ENCODE assay signal across 7 mouse cellular contexts in genomic region chr6:47877461-47878132, GRCm38 (mm10). TPM values are rescaled to one million over a fixed set of nuclear protein-coding genes. Genes with fewer than 3 reads are reported as not detected.
A peak's percentile ranks its signal among the peaks of the same experiment; 100 is the strongest.
DNase-seq lines count a peak whose midpoint lies in the region; ATAC-seq and TF ChIP-seq lines count a peak whose summit lies in the region.

No protein-coding gene starts in this region.

- peak; percentile 92 for DNase-seq in adrenal gland, postnatal 25 days
- DNase-seq in heart, adult 2 months = peak; percentile 92 to 94
- peak; percentile 88 to 91 for DNase-seq in kidney, adult 8-10 months
- DNase-seq in spleen, postnatal 10 days (ENCODE audit: low spot score in 2 of 2) = peak; percentile 86 to 88

- H3K4me3 ChIP-seq in embryonic facial prominence, embryonic 12.5 days = peak overlapping the region; percentile 93
- peak overlapping the region; percentile 97 for H3K4me3 ChIP-seq in heart, adult 2 months
- H3K4me3 ChIP-seq in limb, embryonic 13.5 days = peak overlapping the region; percentile 95
- H3K4me3 ChIP-seq in midbrain, embryonic 16.5 days (ENCODE audit: low read depth, low read length) = peak overlapping the region; percentile 98

- under 1% methylated on average over 58 of the region's 71 CpGs for WGBS in embryonic facial prominence, embryonic 12.5 days
- under 1% methylated on average over 71 of the region's 71 CpGs for WGBS in heart, adult 2 months
- under 1% methylated on average over 55 of the region's 71 CpGs for WGBS in limb, embryonic 13.5 days
- under 1% methylated on average over 70 of the region's 71 CpGs for WGBS in midbrain, embryonic 16.5 days

- peaks cover 10% of the 10 kb centered on the region for H3K4me1 ChIP-seq in embryonic facial prominence, embryonic 12.5 days
- H3K4me1 ChIP-seq in heart, adult 2 months (ENCODE audit: control insufficient read depth, insufficient read depth, low read length) = peaks cover 9% of the 10 kb centered on the region
- peaks cover 18% of the 10 kb centered on the region for H3K4me1 ChIP-seq in limb, embryonic 13.5 days
- peaks cover 15% of the 10 kb centered on the region for H3K4me1 ChIP-seq in midbrain, embryonic 16.5 days (ENCODE audit: control insufficient read depth, insufficient read depth, low read length)

- H3K9ac ChIP-seq in embryonic facial prominence, embryonic 12.5 days = peak overlapping the region; percentile 89
- peak overlapping the region; percentile 92 for H3K9ac ChIP-seq in heart, adult 2 months (ENCODE audit: low read depth, low read length)
- H3K9ac ChIP-seq in limb, embryonic 13.5 days = peak overlapping the region; percentile 98
- H3K9ac ChIP-seq in midbrain, embryonic 16.5 days (ENCODE audit: low read depth, low read length) = peak overlapping the region; percentile 96

- H3K9me3 ChIP-seq in embryonic facial prominence, embryonic 12.5 days = no peaks in the 10 kb centered on the region
- no peaks in the 10 kb centered on the region for H3K9me3 ChIP-seq in limb, embryonic 13.5 days
- H3K9me3 ChIP-seq in midbrain, embryonic 16.5 days (replicated peaks; ENCODE audit: control insufficient read depth, low read length, poor library complexity, severe bottlenecking) = no peaks in the 10 kb centered on the region

- TF ChIP-seq CTCF in heart, adult 2 months (IDR thresholded peaks at IDR 0.05) = peak; percentile 85

- H3K79me2 ChIP-seq in heart, adult 2 months (replicated peaks; ENCODE audit: control insufficient read depth, insufficient read depth, low read length) = peaks cover 2% of the 10 kb centered on the region

- peak overlapping the region; percentile 77 for H3K4me2 ChIP-seq in embryonic facial prominence, embryonic 12.5 days (replicated peaks)
- peak overlapping the region; percentile 94 for H3K4me2 ChIP-seq in limb, embryonic 13.5 days (replicated peaks)
- peak overlapping the region; percentile 73 for H3K4me2 ChIP-seq in midbrain, embryonic 16.5 days (ENCODE audit: low read length)

- peak; percentile 62 for TF ChIP-seq POLR2A in heart, adult 2 months (IDR thresholded peaks at IDR 0.05; ENCODE audit: insufficient read depth, low read depth, low read length)

- H3K27me3 ChIP-seq in embryonic facial prominence, embryonic 12.5 days = no peaks in the 10 kb centered on the region
- no peaks in the 10 kb centered on the region for H3K27me3 ChIP-seq in heart, adult 2 months (ENCODE audit: control insufficient read depth, insufficient read depth, low read length)
- H3K27me3 ChIP-seq in limb, embryonic 13.5 days = no peaks in the 10 kb centered on the region
- H3K27me3 ChIP-seq in midbrain, embryonic 16.5 days (ENCODE audit: control insufficient read depth, insufficient read depth, low read depth, low read length) = no peaks in the 10 kb centered on the region

- intact Hi-C loops in heart, adult 2 months (cut with DNase I) = loop anchor here (1.0 to 5.0 kb wide), 4 partner anchors 42 to 209 kb away; partner anchors contain the start of genes Zfp212, Zfp398 and Zfp746

- H3K36me3 ChIP-seq in embryonic facial prominence, embryonic 12.5 days = peaks cover 27% of the 10 kb centered on the region
- H3K36me3 ChIP-seq in heart, adult 2 months (ENCODE audit: control insufficient read depth, insufficient read depth, low read length) = peaks cover 4% of the 10 kb centered on the region; the same call in 1 of the 2 replicates
- H3K36me3 ChIP-seq in limb, embryonic 13.5 days = peaks cover 33% of the 10 kb centered on the region
- H3K36me3 ChIP-seq in midbrain, embryonic 16.5 days (ENCODE audit: control insufficient read depth, insufficient read depth, low read length) = peaks cover 15% of the 10 kb centered on the region

- H3K27ac ChIP-seq in embryonic facial prominence, embryonic 12.5 days = peak overlapping the region; percentile 98
- H3K27ac ChIP-seq in heart, adult 2 months = peak overlapping the region; percentile 94
- peak overlapping the region; percentile 97 for H3K27ac ChIP-seq in limb, embryonic 13.5 days
- H3K27ac ChIP-seq in midbrain, embryonic 16.5 days (ENCODE audit: low read length) = peak overlapping the region; percentile 98

- TF ChIP-seq EP300 in heart, adult 2 months (IDR thresholded peaks at IDR 0.05; ENCODE audit: insufficient read depth, low read depth, low read length) = no peak

- ATAC-seq in embryonic facial prominence, embryonic 12.5 days (ENCODE audit: insufficient number of reproducible peaks, insufficient read depth, low FRiP score, low TSS enrichment) = peak; percentile 94
- peak; percentile 97 for ATAC-seq in limb, embryonic 13.5 days (ENCODE audit: low FRiP score, low read depth)
- ATAC-seq in midbrain, embryonic 16.5 days = peak; percentile 97

RNA-seq across cellular contexts. Expression of gene Zfp282, which starts 0.6 kb away (rescaled TPM):
- total RNA-seq in adrenal gland, postnatal 25 days (2021) = 13.2 and 15.6 TPM in 2 replicates
- polyA plus RNA-seq in embryonic facial prominence, embryonic 12.5 days (2016; fragmentation: Nextera tagmentation; extraction: Ambion mirVana) = 27.1 and 29.2 TPM in 2 replicates
- total RNA-seq in heart, adult 2 months (2021) = 1 to 10 TPM; 4.3 to 5.1 TPM
- polyA plus RNA-seq in heart, adult 2 months (2012; rRNA removed) = 3.0 and 4.0 TPM in 2 replicates
- polyA plus RNA-seq in limb, embryonic 13.5 days (2015; fragmentation: Nextera tagmentation; extraction: Ambion mirVana) = 21.6 and 22.4 TPM in 2 replicates
- 22.8 and 23.8 TPM in 2 replicates for polyA plus RNA-seq in midbrain, embryonic 16.5 days (2015; fragmentation: Nextera tagmentation; extraction: Ambion mirVana)

RNA-seq across cellular contexts. Expression of gene Zfp398, which starts 42.1 kb away (rescaled TPM):
- 16.7 and 19.4 TPM in 2 replicates for total RNA-seq in adrenal gland, postnatal 25 days (2021)
- 11.2 and 12.0 TPM in 2 replicates for polyA plus RNA-seq in embryonic facial prominence, embryonic 12.5 days (2016; fragmentation: Nextera tagmentation; extraction: Ambion mirVana)
- total RNA-seq in heart, adult 2 months (2021) = 1 to 10 TPM; 5.8 to 7.4 TPM
- polyA plus RNA-seq in heart, adult 2 months (2012; rRNA removed) = 3.3 and 5.5 TPM in 2 replicates
- polyA plus RNA-seq in limb, embryonic 13.5 days (2015; fragmentation: Nextera tagmentation; extraction: Ambion mirVana) = 12.4 and 12.6 TPM in 2 replicates
- polyA plus RNA-seq in midbrain, embryonic 16.5 days (2015; fragmentation: Nextera tagmentation; extraction: Ambion mirVana) = 18.9 and 19.6 TPM in 2 replicates

RNA-seq across cellular contexts. Expression of gene Zfp212, which starts 42.7 kb away (rescaled TPM):
- 18.9 and 19.2 TPM in 2 replicates for total RNA-seq in adrenal gland, postnatal 25 days (2021)
- 21.8 and 22.0 TPM in 2 replicates for polyA plus RNA-seq in embryonic facial prominence, embryonic 12.5 days (2016; fragmentation: Nextera tagmentation; extraction: Ambion mirVana)
- total RNA-seq in heart, adult 2 months (2021) = 1 to 10 TPM; 8.0 to 8.8 TPM
- 4.3 and 6.2 TPM in 2 replicates for polyA plus RNA-seq in heart, adult 2 months (2012; rRNA removed)
- 21.4 and 23.2 TPM in 2 replicates for polyA plus RNA-seq in limb, embryonic 13.5 days (2015; fragmentation: Nextera tagmentation; extraction: Ambion mirVana)
- 17.7 and 20.5 TPM in 2 replicates for polyA plus RNA-seq in midbrain, embryonic 16.5 days (2015; fragmentation: Nextera tagmentation; extraction: Ambion mirVana)

RNA-seq across cellular contexts. Expression of gene Zfp786, which starts 46.9 kb away (rescaled TPM):
- total RNA-seq in adrenal gland, postnatal 25 days (2021) = 1.6 and 2.9 TPM in 2 replicates
- polyA plus RNA-seq in embryonic facial prominence, embryonic 12.5 days (2016; fragmentation: Nextera tagmentation; extraction: Ambion mirVana) = 7.9 and 8.0 TPM in 2 replicates
- total RNA-seq in heart, adult 2 months (2021) = under 1 TPM; 0.64 to 0.78 TPM
- polyA plus RNA-seq in heart, adult 2 months (2012; rRNA removed) = 0.20 and 0.47 TPM in 2 replicates
- 5.6 and 6.1 TPM in 2 replicates for polyA plus RNA-seq in limb, embryonic 13.5 days (2015; fragmentation: Nextera tagmentation; extraction: Ambion mirVana)
- polyA plus RNA-seq in midbrain, embryonic 16.5 days (2015; fragmentation: Nextera tagmentation; extraction: Ambion mirVana) = 19.5 and 20.9 TPM in 2 replicates

Comparison
In these comparisons a context has a peak if more than half of its experiments do, and no peak if none do; other contexts are left out.
1. Peak in every context shown above with its lines: DNase-seq, ATAC-seq, H3K4me3 ChIP-seq and H3K27ac ChIP-seq.